Mouse (Mus musculus) adrenal gland, adult 18-20 months (tissue): Measurements from ENCODE around the gene Fbxo9. TPM values are rescaled to one million over a fixed set of nuclear protein-coding genes. Genes with fewer than 3 reads are reported as not detected.
A peak's percentile ranks its signal among the peaks of the same experiment; 100 is the strongest.
"Not testable (repeated sequence)": the region's sequence is repeated elsewhere in the genome, so short reads cannot be mapped to it uniquely, and the experiment has no call there.

Experiments used
- DNase-seq, 2 experiments: peaks; one replicate each; pipeline ENCODE4 v3.0.0; 2021 to 2022; ENCODE audit warnings: low spot score in 2 of 2
- long read RNA-seq, 2 experiments: library from polyadenylated mRNA; stranded (forward); transcript quantifications; one replicate each; pipeline ENCODE4 v2.0.0; 2021
- total RNA-seq, 2 experiments: library from RNA; stranded (reverse); gene quantifications; 1 replicate in 1 of 2; 2 replicates in 1 of 2; pipeline ENCODE4 v1.2.3; 2021

The Fbxo9 gene
- 100 to 1,000 TPM in 1 of 2 experiments, 10 to 100 TPM in 1; 70.8 to 108 TPM for total RNA-seq
- long read RNA-seq, experiment 1, transcript Fbxo9-202 (13 exons, 2,155 nt): major isoform, 68 of 80 reads
- long read RNA-seq, experiment 1, partial matches to known transcripts: 4 of 80 reads
- long read RNA-seq, experiment 1, other reads (novel, unspliced or antisense): 7 of 80 reads
- long read RNA-seq, experiment 2, transcript Fbxo9-202 (13 exons, 2,155 nt): major isoform, 242 of 287 reads
- long read RNA-seq, experiment 2, partial matches to known transcripts: 18 of 287 reads
- long read RNA-seq, experiment 2, other reads (novel, unspliced or antisense): 21 of 287 reads

DNA sequence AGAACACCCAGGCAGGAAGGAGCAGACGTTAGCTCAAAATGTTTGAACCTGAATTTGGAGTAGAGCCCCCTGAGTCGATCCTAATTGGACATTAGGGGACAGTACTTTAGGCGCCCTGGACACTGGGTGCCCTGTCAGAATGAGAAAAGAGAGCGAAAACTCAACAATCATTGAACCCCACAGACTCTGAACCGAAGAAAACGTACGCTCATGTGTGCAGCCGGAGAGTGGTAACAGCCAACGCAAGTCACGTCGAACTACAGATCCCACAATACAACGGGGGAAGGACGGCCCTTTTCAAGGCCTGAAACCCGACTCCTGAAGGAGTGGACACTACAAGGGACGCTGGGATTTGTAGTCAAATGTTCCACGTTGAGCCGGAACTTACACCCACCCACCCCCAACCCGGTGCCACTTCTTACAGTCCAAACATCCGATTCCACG lies at the start of gene Fbxo9, which contains the start of gene Ick:
TSS of gene Fbxo9 (minus strand) at position 270 of the 444 bp plus-strand sequence.
TSS of gene Ick (plus strand) at position 397 of the 444 bp plus-strand sequence.
- peak; percentile 63 to 73 for DNase-seq

DNA sequence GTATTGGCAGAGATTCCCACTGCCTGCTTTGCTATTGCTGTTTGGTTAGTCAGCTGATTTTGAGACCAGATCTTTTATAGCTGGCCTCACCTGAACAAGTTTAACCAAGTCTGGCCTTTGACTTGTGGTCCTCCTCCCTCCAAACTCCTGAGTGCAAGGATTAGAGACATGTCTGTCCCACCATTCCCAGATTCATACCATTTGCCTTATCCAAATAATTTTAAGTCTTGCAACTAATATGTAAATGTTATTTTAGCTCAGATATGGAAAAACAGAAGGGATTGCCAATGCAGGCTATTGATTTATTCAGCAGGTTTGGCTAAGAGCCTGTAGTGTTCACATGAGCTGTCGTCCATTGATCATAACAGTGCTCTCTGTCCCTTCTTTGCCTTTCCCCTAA lies 48.4 kb upstream of the Fbxo9 start:
- no peak for DNase-seq

DNA sequence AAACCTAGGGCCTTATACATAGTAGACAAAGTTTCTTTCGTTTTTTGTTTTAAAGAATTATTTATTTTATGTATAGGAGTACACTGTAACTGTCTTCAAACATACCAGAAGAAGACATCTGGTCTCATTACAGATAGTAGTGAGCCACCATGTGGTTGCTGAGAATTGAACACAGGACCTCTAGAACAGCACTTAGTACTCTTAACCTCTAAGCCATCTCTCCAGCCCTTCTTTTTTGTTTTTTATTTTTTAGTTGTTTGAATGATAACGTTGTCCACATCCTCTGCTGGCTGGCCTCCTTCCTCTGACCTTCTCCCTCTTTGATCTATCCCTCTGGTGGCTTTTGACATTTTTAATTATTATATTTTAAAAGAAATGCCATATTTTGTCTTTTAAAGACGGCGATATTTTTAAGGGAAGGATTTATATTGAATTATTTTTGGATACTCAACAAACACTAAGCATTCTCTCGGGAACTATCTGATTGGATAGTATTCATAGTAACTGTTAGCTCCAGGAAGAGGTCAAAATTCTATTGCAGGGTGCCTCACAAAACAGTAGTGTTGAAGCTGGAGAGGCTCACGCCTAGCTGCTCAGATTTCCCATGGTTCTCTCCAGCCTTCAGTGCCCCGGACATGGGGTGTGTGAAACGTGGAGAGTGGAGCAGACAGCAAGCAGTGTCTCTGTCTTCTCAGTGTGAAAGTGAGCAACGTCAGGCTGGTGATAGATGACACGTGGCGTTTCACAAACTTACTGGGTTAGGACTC lies 45.5 kb upstream of the Fbxo9 start:
- no peak for DNase-seq

DNA sequence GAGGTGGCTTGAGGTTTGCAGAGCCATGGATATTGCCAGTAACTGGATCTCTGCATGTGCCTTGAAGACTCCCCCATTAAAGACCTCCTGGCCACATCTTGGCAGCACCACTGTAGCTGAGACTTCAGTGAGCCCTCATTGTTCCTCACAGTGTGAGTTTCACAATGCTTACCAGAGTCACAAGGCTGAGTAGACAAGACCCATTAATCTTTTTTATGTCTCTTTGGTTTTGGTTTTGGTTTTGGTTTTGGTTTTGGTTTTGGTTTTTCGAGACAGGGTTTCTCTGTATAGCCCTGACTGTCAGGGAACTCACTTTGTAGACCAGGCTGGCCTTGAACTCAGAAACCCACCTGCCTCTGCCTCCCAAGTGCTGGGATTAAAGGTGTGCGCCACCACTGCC lies 40.9 kb upstream of the Fbxo9 start:
- DNase-seq: not testable (repeated sequence)

DNA sequence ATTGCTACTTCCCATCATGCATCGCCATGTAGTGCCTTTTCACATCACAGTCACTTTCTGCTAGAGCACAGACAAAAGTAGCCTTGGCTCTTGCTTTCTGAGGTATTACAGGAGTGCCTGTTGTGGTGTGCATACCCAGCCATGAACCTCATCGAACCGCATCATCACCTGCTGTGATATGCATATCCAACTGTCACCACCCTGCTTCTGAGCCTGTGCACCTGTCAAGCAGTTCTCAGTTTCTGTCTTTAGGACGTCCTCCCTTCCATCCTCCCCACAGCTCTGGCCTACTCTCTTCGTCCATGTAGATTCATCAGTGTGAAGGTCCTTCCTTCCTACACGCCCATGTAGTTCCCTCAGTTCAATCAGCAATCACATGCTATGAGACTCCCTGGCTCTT lies 39.3 kb upstream of the Fbxo9 start:
- DNase-seq: no peak

DNA sequence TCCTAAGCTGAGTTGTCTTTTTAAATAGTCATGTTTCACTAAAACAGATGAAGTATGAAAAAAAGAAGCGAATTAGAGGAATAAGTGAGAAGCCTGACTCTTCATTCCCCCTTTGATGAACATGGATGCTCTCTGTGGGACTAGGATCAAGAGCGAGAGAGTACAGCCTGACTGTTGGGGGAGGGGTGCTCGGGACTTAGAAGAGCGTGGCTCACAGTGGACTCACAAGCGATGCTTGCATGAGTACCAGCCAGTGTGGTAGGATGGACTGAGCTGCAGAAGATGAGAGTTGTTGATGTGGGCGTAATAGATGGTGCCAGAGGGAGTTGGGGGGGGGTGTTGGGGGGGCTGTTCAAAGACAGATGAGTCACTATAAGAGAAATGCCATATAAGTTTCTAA lies 37.8 kb upstream of the Fbxo9 start:
- DNase-seq: no peak

DNA sequence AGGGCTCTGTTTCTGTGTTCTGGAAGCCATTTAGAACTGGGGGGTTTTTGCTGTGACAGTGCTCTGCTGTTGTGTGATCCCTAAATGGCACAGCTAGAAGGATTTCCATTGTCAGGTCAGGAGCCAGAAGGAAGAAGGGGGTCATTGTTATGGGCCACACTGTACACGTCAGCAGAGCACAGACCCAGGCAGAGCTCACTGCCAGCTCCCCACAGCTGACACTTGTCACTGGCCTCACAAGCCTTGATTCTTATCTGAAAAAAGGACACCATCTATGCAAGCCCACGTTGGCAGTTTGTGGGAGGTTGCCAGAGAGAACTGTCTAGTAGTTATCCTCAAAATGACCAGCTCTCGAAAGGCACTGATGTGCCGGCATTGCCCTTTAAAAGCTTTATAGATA lies 37.2 kb upstream of the Fbxo9 start:
- no peak for DNase-seq

DNA sequence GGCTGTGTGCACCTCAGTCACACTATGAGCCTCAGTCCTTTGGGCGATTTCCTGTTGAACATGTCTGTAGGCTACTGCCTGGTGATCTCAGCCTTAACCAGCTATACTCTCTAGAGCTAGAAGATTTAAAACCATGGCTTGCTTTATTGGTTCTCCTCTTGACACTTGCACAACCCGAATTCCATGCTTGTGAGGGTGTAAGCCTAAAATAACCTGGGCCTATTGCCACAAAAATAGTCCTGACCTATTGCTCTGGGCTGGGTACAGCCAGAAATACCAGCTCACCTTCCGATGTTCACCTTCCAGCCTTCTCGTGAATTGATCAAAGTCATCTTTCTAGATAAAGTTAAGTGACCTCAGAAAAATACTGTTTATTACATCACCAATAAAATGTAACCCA lies 30.6 kb upstream of the Fbxo9 start:
- DNase-seq: no peak

DNA sequence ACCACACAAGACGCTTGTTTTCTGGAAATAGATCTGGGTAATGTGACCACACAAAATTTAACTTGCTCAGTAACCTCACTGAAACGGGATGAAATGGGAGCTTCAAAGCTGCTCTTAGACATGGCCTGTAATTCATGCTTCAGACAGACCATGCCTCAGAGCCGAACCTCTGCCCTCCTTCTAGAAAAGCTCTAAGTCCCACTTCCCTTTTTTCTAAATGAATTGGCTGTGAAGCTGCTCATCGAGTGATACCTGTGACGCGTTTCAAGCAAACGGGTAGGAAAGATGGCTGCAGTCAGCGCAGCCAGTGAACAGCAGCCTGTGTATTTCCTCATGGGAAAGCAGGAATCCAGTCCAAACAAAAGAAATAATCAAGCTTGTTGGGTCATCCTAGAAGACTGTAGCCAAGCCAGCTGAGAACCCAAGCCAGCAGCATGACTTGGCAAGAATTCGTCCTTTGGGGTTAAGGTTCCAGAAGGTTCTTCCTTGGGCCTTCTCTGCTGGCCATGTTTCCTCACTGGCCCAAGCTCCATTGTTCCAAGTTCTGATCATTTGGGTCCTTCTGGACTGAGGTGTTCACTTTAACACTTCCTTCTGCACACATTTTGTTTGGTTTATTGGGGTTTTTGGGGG lies 29.3 kb upstream of the Fbxo9 start:
- no peak for DNase-seq

DNA sequence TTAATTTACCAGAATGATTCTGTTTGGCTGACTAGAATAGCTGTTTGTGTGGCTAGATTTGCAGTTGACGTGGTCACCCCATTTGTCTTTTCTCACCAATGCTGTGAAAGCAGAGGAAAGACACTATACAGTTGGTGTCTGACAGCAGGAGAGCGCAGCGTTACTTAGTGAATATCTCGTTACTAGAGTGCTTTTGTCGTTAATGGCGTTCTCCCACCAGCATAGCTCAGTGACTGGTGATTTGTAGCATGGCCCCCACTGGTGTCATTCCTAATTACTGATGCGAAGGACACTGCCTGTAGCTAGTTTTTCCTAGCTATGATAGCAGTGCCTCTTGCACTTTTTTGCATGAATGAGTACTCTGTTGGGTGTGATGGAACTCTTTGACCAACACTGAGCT lies 26.8 kb upstream of the Fbxo9 start:
- DNase-seq: no peak

DNA sequence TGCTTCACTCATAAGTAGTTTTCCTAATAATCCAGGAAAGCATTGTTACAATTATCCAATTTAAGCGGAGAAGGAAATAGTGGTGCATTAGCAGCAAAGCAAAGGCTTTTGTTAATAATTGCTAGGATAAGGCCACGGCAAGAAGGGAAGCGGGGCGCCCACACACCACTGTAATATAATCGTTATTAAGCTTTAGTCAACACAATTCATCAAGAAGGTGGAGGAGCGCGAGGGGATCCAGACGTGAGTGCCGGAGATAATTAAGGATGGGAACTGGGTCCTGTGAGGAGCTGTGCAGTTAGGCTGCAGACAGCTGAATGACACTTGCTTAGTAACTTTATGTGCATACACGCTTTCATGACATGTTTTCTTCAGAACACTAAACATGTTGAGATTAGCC lies 17.8 kb upstream of the Fbxo9 start:
- no peak for DNase-seq

DNA sequence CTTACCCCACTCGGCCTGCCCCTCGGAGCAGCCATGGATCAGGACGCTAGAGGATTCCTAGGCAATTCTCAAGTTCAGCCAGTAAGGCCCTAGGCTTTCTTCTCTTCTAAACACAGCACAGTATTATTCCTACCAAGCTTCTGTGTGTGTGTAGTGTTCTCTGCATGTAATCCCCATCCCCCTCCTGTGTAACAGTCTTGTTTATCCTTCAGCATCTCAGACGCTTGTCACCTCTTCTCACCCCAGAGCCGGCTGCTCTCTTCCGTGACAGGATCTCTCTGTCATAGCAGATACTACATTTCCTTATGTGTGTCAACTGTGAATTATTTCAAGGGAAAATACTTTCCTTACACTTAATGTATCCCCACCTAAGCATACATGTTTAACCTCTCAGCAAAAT lies 17.1 kb upstream of the Fbxo9 start:
- DNase-seq: no peak

DNA sequence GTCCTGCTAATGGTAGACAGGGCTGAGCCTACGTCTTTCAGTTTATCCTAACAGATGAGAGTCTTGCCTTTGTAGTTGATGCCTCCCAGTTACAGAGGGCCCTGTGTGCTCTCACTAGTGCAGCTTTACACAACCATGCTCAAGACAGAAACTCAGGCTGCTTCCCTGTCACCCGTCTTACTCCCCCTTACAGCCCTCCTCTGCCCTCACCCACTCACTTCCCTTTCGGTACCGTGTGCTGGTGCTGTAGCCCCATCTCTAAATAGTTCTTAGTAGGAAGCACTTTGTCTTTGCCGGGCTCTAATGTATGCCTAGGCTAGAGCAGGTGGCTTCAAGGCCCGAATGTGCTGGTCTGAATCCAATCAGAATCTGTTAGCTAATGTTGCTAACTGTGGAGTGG lies 15.4 kb upstream of the Fbxo9 start:
- no peak for DNase-seq

DNA sequence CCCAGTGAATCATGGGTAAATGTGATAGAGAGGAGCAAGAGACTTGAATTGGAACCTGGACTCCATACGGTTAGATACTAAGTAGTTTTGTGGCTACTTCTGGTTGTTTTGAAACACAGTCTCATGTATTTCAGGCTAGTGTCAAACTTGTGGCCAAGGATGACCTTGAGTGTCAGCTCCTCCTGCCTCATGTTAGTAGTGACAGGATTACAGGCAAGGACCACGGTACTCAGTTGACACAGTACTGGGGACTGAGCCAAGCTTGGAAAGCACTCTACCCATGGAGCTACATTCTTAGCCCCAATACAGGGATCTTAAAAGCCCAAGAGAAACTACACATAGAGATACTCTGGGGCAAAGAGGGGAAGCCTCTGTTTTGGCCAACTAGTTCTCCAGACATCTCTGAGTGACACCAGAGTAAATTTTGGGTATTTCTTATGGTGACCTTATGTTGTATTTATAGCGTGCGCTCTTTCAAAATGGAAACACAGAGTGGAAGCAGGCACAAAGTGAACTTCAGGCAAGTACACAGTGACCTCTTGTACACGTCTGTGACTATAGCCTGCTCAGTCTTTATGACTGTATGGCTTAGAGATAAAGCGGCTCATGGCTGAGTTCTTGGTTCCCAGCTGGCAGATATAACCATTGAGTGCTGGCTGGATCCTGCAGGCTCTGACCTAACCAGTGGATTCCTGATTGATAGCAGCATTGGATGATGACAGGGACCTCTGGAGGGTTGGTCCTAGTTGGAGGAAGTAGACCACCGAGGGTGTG lies 14.3 kb upstream of the Fbxo9 start:
- no peak for DNase-seq

DNA sequence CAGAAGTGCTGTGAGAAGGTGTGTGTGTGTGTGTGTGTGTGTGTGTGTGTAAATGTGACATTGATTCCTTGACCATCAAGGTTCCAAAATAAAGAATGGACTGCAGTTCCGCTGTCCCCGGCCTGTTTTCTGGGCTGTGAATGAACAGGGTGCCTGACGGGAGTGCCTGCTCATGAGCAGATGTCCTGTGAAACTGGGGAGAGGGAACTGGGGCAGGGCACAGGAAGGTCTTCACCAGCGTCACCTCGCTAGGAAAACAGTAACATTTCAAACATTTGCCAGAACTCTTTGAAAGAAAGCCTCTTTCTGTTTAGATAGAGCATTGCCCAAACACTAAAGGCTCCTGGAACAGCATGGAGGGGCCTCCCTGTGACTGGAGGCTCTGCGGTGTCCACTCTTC lies 13.1 kb upstream of the Fbxo9 start:
- DNase-seq: no peak

DNA sequence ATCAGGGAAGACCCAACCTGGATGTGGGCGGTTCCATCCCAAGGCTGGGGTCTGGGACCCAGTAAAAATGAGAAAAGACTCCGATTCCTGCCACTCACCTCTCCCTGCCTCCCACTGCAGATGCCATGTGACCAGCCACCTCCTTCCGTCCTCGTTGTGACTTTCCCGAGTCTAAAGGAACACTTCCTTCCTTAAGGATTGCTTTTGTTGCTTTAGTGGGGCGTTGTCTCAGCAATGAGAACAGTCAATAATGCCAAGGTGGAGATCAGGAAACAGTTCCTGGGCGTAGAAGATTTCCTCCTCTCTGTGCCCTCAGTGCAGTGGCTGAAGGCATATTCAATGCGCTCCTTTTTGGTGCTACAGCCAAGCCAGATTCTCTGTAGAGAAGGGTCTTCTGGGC lies 12.5 kb upstream of the Fbxo9 start:
- no peak for DNase-seq

DNA sequence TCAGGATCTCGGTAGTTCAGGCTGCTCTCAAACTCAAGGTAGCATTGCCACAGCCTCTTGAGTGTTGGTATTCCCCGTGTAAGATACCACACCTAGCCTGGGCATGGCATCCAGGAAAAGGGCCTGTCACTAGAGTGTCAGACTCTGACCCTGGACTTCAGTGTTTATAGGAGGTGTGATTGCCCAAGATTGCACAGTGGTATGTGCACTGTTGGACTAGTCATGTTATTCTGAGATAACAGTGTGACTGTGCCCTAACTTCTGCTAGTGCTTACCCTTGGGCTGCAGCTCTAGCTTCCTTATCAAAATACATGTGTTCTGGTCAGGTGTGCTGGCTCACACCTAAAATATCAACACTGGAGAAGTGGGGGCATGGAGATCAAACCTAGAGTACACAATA lies 8.8 kb upstream of the Fbxo9 start:
- no peak for DNase-seq

DNA sequence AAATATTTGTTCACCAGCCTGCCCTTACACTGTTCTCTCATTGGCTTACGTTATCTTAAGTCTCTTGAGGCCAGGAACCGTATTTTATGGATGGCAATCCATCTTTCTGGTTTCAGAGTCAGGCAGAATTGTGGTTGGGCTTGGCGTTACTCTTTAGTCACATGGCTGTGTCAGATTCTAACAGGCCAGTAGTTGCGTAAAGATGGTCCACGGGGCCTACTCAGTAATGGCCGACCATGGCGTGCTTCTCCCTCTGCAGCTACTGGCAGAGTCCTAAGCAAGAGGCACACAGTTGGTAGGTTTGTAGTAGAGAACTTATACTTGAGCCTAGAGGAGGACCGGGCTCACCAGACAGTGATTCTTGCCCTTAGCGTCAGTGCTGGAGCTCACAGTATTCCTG lies 6.9 kb upstream of the Fbxo9 start:
- DNase-seq: no peak

DNA sequence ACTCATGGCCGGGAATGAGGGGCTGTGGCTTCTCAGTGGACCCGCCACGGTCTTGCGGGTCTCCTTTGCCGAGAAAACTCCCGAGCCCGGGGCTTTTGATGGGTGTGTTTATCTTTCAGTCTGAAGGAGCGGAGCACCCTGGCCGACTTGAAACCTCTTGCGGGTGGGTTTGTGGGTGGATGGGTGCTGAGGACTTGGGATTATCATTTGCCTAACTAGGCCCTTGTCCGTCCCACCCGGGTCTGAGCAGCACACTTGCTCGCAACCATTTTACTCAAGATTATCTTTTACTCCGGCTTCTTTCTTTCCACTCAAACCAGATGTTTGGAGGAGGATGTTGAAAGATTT lies 4.6 kb upstream of the Fbxo9 start:
- DNase-seq: no peak

DNA sequence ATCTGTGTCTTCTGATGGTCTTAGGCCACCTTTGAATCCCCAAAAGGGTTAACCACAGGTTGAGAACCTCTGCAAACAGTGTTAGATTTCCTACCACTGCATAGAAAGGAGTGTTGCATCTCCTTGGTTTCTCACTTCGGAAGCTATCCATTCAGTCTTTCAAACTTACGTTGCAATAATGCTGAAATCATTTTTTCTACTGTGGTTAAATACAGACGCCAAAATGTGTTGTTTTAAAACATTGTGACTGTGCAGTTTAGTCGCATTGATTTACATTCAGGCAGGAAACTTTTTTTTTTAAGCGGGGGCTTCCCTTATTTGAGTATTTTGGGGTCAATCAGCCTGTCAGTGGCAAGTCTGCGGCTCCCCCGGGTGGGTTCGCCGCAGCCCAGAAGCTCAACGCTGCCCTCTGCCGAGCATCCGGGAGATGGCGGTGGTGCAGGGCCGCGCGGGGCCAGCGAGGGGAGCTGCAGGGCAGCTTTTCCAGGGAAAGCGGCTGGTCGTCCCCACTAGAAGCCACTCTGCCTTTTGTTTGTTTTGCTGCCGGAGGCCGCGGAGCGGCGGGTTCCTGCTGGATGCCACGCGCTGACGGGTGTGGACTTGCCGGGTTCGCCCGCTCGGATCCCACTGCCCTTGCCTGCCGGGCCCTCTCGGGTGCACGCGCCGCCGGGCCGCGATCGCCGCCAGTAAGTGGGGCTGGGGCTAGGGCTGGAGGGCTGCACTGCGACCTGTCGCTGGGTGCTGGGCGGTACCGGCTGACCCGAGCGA lies 4.1 kb upstream of the Fbxo9 start:
- DNase-seq: peak; percentile 95

DNA sequence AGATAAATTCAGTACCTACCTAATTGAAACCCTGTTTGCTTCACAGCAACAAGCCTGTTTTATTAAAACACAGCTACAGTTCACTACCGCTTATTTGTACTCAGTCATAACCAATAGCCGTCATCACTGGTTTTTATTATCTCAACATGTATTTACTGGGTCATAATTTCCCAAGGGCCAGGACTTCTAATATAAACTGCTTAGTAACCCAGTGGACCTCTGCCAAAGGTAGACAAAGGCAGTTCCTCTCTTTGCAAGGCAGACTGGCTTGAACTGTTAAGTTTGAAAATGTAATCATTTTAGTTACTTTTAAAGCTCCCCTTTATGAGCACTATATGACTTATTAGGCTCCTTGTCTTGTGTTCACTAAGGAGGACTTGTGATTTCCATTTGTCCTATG lies 2.6 kb upstream of the Fbxo9 start:
- no peak for DNase-seq
